Mouse (Mus musculus): Measurements from ENCODE around the gene A130010J15Rik. TPM values are rescaled to one million over a fixed set of nuclear protein-coding genes. Genes with fewer than 3 reads are reported as not detected.

A130010J15Rik gene
- polyA plus RNA-seq, 1 experiment from 2014 or later = 12.2 TPM

GRCm38 (mm10) chr1:193138087-193138486, 29.8 kb upstream of the A130010J15Rik start:
- ATAC-seq = no peak

GRCm38 (mm10) chr1:193138669-193139068, 29.2 kb upstream of the A130010J15Rik start:
- Histone ChIP-seq H3K4me3 (no peak overlapping the region), H3K4me2 (no peak overlapping the region), H3K27me3 (0 out of 2 replicates have a peak, but pooled peaks cover 10% of the 10 kb centered on the region), H3K9ac (no peak overlapping the region), H3K27ac (no peak overlapping the region), H3K9me3 (replicated peaks) (no peaks in the 10 kb centered on the region), H3K4me1 (no peaks in the 10 kb centered on the region), H3K36me3 (ENCODE audit: poor library complexity, severe bottlenecking) (no peaks in the 10 kb centered on the region)
- 71% methylated on average over 3 of the region's 3 CpGs for WGBS
- no peak for ATAC-seq

More at GRCm38 (mm10) chr1:193138087-193138486, 29.8 kb upstream of the A130010J15Rik start:
- H3K27me3 ChIP-seq = 0 out of 2 replicates have a peak, but pooled peaks cover 10% of the 10 kb centered on the region
- no peaks in the 10 kb centered on the region for H3K36me3 ChIP-seq (ENCODE audit: poor library complexity, severe bottlenecking)
- no peaks in the 10 kb centered on the region for H3K9me3 ChIP-seq (replicated peaks)
- no peak overlapping the region for H3K4me2 ChIP-seq
- no peaks in the 10 kb centered on the region for H3K4me1 ChIP-seq
- no peak overlapping the region for H3K4me3 ChIP-seq
- 57% methylated on average over 7 of the region's 7 CpGs for WGBS
- no peak overlapping the region for H3K27ac ChIP-seq
- H3K9ac ChIP-seq = no peak overlapping the region

- Histone ChIP-seq H3K4me2 (no peak overlapping the region), H3K9ac (no peak overlapping the region; the same call in 1 of the 2 replicates), H3K27ac (no peak overlapping the region), H3K27me3 (0 out of 2 replicates have a peak, but pooled peaks cover 10% of the 10 kb centered on the region), H3K36me3 (ENCODE audit: poor library complexity, severe bottlenecking) (no peaks in the 10 kb centered on the region), H3K9me3 (replicated peaks) (no peaks in the 10 kb centered on the region), H3K4me3 (no peak overlapping the region), H3K4me1 (no peaks in the 10 kb centered on the region)
- no peak for ATAC-seq
- 83% methylated on average over 7 of the region's 7 CpGs for WGBS
Observed at GRCm38 (mm10) chr1:193141118-193141517, 26.7 kb upstream of the A130010J15Rik start.

DNA sequence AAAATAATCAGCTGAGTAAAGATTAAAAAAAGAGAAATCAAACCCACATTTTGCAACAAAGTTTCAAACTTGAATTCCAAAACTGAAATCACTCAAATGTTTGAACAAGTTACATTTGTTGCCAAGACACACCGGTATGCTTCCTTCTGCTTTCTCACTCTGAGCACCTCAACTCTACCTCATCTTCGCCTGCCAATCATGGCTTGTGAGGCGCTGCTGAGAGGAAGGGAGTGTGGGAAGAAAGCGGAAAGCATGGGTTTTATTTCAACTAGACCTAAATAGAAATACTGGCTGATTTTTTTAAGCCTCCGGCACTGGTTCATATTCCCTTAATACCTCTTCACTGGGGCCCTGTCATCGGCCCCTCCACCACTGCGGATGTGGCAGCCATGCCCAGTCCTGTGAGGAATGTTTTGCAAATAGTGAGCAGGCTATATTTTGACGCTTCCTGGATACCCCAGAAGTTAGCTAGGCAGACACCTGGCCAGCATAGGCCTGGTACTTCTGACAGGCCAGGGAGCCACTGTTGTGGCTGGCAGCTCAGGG, 25.3 kb upstream of the A130010J15Rik start:
- Histone ChIP-seq H3K27ac (no peak overlapping the region), H3K9ac (no peak overlapping the region), H3K27me3 (0 out of 2 replicates have a peak, but pooled peaks cover 4% of the 10 kb centered on the region), H3K36me3 (ENCODE audit: poor library complexity, severe bottlenecking) (no peaks in the 10 kb centered on the region), H3K4me3 (no peak overlapping the region), H3K4me1 (no peaks in the 10 kb centered on the region), H3K9me3 (replicated peaks) (no peaks in the 10 kb centered on the region), H3K4me2 (no peak overlapping the region)
- no peak for ATAC-seq
- WGBS = 89% methylated on average over 8 of the region's 8 CpGs

DNA sequence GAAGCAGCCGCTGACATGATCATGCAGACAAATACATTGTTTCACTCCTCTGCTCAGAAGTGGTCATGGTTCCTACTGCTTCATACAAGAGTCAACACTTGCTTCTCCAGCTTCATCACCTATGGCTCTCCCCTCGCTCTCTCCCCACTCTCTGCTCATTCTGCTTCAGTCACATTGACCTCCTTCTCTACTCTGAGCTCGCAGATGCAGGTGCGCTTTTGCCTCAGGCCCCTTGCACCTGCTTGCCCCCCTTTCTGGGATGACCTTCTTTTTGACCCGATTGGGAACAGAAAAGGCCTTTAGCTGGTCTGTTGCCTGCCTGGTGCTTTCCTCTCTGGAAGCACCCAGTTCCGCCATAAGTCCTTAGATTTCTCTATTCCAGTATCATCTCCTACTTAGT, 23.3 kb upstream of the A130010J15Rik start:
- Histone ChIP-seq H3K9ac (no peak overlapping the region), H3K27ac (no peak overlapping the region), H3K4me3 (no peak overlapping the region), H3K9me3 (replicated peaks) (no peaks in the 10 kb centered on the region), H3K4me2 (no peak overlapping the region), H3K4me1 (no peaks in the 10 kb centered on the region), H3K27me3 (peaks cover 2% of the 10 kb centered on the region; the same call in 1 of the 2 replicates), H3K36me3 (ENCODE audit: poor library complexity, severe bottlenecking) (no peaks in the 10 kb centered on the region)
- ATAC-seq = no peak
- WGBS = 88% methylated on average over 6 of the region's 6 CpGs

DNA sequence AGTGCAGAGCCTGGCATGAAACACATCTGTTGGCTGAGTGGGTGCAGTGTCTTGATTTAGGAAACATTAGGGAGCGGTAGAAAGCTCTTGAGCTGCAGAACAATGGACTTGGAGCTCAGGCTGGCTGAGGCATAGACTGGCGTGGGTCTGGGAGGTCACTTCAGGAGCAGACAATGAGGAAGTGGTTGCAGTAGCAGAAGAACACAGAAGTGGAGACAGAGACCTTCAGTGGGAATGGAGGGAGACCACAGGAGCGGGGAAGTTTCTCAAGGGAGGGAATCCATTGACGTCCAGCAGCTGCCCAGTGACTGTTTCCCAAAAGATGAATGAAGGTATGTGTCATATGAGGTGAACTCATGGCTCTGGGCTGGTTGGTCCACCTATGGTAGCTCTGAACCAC, 22.7 kb upstream of the A130010J15Rik start:
- H3K4me3 ChIP-seq = no peak overlapping the region
- no peaks in the 10 kb centered on the region for H3K9me3 ChIP-seq (replicated peaks)
- no peak overlapping the region for H3K27ac ChIP-seq
- 83% methylated on average over 4 of the region's 4 CpGs for WGBS
- no peaks in the 10 kb centered on the region for H3K4me1 ChIP-seq
- H3K27me3 ChIP-seq = peaks cover 2% of the 10 kb centered on the region; the same call in 1 of the 2 replicates
- H3K36me3 ChIP-seq (ENCODE audit: poor library complexity, severe bottlenecking) = no peaks in the 10 kb centered on the region
- no peak for ATAC-seq
- no peak overlapping the region for H3K9ac ChIP-seq
- no peak overlapping the region for H3K4me2 ChIP-seq

GRCm38 (mm10) chr1:193146416-193146815, 21.4 kb upstream of the A130010J15Rik start:
- WGBS = 79% methylated on average over 1 of the region's 1 CpGs
- ATAC-seq = no peak

GRCm38 (mm10) chr1:193149231-193149630, 18.6 kb upstream of the A130010J15Rik start:
- no peak overlapping the region for H3K27ac ChIP-seq
- no peak overlapping the region for H3K4me3 ChIP-seq
- WGBS = 73% methylated on average over 3 of the region's 3 CpGs
- H3K4me1 ChIP-seq = peaks cover 4% of the 10 kb centered on the region
- H3K27me3 ChIP-seq = peaks cover 28% of the 10 kb centered on the region
- H3K9me3 ChIP-seq (replicated peaks) = no peaks in the 10 kb centered on the region
- no peak overlapping the region for H3K9ac ChIP-seq
- H3K4me2 ChIP-seq = no peak overlapping the region
- H3K36me3 ChIP-seq (ENCODE audit: poor library complexity, severe bottlenecking) = no peaks in the 10 kb centered on the region
- ATAC-seq = no peak

More at GRCm38 (mm10) chr1:193146416-193146815, 21.4 kb upstream of the A130010J15Rik start:
- Histone ChIP-seq H3K4me2 (no peak overlapping the region), H3K9me3 (replicated peaks) (no peaks in the 10 kb centered on the region), H3K27ac (no peak overlapping the region), H3K4me3 (no peak overlapping the region), H3K27me3 (peaks cover 2% of the 10 kb centered on the region; the same call in 1 of the 2 replicates), H3K9ac (no peak overlapping the region), H3K36me3 (ENCODE audit: poor library complexity, severe bottlenecking) (no peaks in the 10 kb centered on the region), H3K4me1 (no peaks in the 10 kb centered on the region)

GRCm38 (mm10) chr1:193151134-193151533, 16.7 kb upstream of the A130010J15Rik start:
- Histone ChIP-seq H3K4me3 (no peak overlapping the region), H3K4me2 (no peak overlapping the region), H3K27ac (no peak overlapping the region), H3K4me1 (peaks cover 4% of the 10 kb centered on the region), H3K9ac (no peak overlapping the region), H3K36me3 (ENCODE audit: poor library complexity, severe bottlenecking) (no peaks in the 10 kb centered on the region), H3K27me3 (peaks cover 42% of the 10 kb centered on the region), H3K9me3 (replicated peaks) (no peaks in the 10 kb centered on the region)
- 43% methylated on average over 7 of the region's 7 CpGs for WGBS
- no peak for ATAC-seq

DNA sequence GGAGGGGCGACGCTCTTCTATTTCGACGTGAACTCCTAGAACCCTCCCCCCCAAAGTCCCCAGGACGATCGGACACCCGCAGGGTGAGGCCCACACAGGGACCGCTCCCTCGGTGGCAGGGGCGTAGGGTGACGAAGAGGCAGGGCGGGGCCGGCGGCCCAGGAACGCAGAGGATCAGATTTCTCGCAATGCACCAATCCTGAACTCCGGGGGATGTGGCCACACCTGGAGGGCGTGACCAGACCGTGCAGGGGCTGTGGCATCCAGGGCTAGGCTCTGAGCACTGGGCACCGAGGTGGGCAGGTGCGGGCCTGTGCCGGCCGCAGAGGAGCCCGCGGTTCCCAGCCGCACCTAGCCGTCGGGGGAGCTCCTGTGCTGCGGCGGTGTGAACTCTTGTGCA, 15.0 kb upstream of the A130010J15Rik start, which contains the start of gene Irf6:
Gene Irf6 (plus strand): TSS at position 240 of the 400 bp plus-strand sequence.
- no peak within 1 kb of the TSS for H3K27ac ChIP-seq
- H3K4me3 ChIP-seq = peak within 1 kb of the TSS; percentile 25
- ATAC-seq = peak; percentile 48; the same call in 1 of the 2 replicates
- no peaks in the 10 kb centered on the region for H3K9me3 ChIP-seq (replicated peaks)
- H3K9ac ChIP-seq = peak within 1 kb of the TSS; percentile 9; the same call in 1 of the 2 replicates
- H3K4me2 ChIP-seq = peak within 1 kb of the TSS; percentile 54
- H3K36me3 ChIP-seq (ENCODE audit: poor library complexity, severe bottlenecking) = no peaks in the 10 kb centered on the region
- WGBS = under 1% methylated on average over 30 of the region's 30 CpGs
- peaks cover 48% of the 10 kb centered on the region for H3K27me3 ChIP-seq
- peaks cover 4% of the 10 kb centered on the region for H3K4me1 ChIP-seq

- 25% methylated on average over 16 of the region's 16 CpGs for WGBS
- Histone ChIP-seq H3K4me2 (no peak overlapping the region), H3K27me3 (peaks cover 48% of the 10 kb centered on the region), H3K9me3 (replicated peaks) (no peaks in the 10 kb centered on the region), H3K9ac (no peak overlapping the region), H3K27ac (no peak overlapping the region), H3K4me1 (peaks cover 4% of the 10 kb centered on the region), H3K36me3 (ENCODE audit: poor library complexity, severe bottlenecking) (no peaks in the 10 kb centered on the region), H3K4me3 (no peak overlapping the region)
- ATAC-seq = no peak
Observed at GRCm38 (mm10) chr1:193153561-193153960, 14.3 kb upstream of the A130010J15Rik start.

DNA sequence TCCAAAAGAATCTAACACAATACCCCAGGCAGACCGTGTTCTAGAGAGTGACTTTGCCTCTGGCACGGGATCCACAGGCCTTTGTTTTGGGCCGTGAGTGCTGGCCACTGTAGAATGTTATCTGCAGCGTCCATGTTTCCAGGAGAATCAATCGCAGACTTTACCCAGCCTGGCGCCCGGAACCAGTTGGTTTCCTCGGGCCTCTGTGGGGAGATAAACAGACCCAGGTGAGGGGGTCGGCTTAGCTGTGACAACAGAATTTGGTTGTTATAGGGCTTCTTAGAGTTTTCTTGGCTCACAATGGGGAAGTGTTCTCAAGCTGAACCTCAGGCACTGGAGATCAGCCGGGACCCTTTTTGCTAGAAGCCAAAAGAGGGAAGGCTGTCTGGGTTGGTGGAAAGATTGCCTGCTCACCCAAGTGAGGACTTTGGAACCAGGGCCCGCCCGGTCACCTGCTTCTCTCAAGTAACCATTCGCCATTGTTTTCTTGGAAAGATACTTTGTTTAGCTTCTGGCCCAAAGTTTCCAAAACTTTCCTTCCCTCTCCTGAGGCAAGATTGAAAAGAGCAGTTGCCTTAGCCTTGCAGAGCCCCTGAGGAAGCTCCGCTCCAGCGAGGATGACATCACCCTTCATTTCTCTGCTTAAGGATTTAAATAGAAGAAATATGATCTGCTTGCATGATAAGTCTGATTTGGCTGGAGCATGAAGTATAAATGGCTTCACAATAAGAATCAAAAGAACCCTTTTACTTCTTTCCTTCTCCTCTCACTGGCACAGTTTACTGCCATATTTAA, 11.3 kb upstream of the A130010J15Rik start:
- ATAC-seq = no peak
- peaks cover 12% of the 10 kb centered on the region for H3K4me1 ChIP-seq
- 82% methylated on average over 15 of the region's 15 CpGs for WGBS
- H3K27ac ChIP-seq = no peak overlapping the region
- H3K4me2 ChIP-seq = no peak overlapping the region
- peaks cover 46% of the 10 kb centered on the region for H3K27me3 ChIP-seq
- no peak overlapping the region for H3K4me3 ChIP-seq
- H3K36me3 ChIP-seq (ENCODE audit: poor library complexity, severe bottlenecking) = no peaks in the 10 kb centered on the region
- H3K9ac ChIP-seq = no peak overlapping the region
- no peaks in the 10 kb centered on the region for H3K9me3 ChIP-seq (replicated peaks)
